Mouse (Mus musculus) kidney, adult 11 months (tissue): ENCODE results near the gene Slc52a3.
A peak's percentile ranks its signal among the peaks of the same experiment; 100 is the strongest.

ENCODE experiments used
- DNase-seq: peaks from one replicate; pipeline ENCODE4 v3.0.0; 2022

Slc52a3 gene

DNA sequence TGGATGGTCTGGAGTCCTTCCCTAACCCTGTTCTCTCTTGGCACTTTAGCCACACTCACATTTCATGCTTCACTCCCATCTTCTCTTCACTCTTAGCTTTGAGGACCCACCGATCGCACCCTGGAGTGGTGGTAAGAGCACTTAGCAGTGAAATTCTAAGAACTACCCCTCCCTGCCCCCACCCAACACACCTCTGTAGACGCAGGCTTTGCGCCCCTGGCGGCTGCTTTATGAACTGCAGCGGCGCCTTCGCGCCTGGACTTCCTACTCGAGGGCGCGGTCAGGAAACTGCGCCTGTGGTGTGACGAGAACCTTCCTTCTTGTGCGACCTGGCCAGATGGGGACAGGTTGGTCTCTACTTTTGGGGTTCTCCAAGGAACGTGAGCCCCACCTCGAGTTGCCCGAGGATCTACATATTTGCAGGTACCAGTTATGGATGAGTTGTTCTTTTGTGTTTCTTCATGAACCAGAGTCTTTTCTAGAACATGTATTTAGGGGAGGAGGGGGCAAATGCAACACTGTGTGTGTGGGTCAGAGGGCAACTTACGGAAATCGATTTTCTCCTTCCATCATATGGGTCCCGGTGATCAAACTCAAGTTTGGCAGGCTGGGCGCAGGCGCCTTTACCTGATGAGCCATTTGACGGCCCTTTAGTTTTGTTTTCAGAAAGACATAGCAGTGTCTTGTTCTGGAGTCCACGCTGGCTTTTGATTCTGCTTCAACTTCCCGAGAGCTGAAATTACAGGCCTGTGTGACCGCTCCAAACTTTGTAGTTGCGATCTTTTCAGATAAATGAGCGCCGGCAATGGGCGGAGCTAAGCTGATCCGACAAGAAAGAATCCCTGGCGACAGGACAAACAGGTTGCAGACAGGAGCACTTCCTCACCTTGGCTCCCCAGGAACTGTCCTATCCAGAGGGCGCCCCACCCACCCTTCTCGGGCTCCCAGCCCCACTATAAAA lies at the start of gene Slc52a3:
Gene Slc52a3, plus strand, starts transcription at position 283 of the 961 bp plus-strand sequence.
- DNase-seq = peak; percentile 86

DNA sequence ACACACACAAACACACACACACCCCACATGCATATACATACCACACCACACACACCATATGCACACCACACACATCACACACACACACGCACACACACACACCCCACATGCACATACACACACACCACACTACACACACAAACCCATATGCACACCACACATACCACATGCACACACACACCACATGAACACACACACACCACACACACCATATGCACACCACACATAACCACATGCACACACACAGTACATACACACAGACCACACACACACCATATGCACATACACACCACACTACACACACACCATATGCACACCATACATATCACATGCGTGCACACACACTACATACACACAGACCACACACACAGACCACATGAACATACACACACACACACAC lies 48.7 kb upstream of the Slc52a3 start:
- DNase-seq = no peak

DNA sequence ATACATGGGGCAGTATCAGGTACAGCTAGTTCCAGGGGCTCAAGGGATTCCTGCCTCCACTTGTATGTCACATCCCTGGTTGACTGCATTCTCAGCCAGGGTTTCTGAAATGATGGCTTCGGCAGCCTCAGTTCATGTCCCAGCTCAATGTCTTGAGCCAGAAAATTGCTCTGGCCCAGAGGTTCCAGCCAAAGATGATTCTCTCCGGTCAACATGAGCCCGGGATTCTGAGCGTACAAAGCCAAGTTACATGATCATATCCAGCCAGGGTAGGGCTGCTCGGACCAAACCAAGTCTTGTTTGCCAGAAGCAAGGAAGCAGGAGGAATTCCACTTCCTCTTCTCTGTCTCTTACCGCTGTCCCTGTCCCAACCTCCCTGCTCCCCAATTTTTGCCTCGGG lies 48.0 kb upstream of the Slc52a3 start:
- DNase-seq = no peak

DNA sequence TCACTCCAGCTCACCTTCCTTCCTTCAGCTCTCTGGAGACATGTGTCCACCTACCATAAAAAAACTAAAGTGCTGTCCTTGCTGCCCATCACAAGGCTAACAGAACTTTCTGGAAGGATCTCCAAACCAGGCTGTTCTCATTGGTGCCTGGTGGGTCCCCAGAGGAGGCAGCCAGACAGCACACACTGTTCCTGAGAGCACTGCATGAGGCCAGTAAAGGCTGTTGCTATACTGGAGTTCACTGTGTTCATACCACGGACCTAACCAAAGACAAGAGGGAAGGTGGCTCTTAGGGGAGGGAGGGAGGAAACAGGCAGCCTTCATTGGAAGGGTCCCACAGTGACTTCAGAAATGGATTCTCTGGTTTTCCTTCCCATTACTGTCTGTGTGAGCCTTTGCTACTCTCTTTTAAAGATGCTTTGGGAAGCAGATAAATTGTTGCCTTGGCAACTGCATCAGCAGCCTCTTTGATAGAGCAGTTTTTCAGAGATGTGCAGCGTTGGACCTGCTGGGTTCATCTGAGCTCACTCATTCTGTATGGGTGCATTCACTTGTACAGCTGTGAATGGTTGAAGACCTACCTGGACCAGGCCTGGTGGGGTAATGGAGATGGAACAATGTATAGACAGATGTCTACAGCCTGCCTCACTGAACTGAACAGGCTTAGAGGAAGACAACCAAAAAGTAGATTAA lies 47.1 kb upstream of the Slc52a3 start:
- DNase-seq = no peak

DNA sequence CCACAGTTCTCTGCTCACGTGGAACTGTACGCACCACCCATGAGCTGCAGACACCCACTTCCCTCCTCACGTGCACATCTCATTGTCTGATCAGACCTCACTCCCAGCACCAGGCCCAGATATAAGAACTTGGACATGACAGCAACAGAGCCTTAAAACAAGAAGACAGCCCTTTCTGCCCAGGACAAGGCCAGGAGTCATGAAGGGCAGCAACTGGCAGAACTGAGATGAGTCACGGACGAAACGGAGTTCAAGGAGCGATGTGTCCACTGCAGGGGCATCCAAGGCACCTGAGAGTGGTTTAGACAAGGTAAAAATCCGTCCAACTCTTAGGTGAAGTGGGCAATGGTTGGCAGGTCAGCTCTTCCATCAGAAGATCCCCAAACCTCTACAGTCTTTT lies 42.6 kb upstream of the Slc52a3 start:
- no peak for DNase-seq

DNA sequence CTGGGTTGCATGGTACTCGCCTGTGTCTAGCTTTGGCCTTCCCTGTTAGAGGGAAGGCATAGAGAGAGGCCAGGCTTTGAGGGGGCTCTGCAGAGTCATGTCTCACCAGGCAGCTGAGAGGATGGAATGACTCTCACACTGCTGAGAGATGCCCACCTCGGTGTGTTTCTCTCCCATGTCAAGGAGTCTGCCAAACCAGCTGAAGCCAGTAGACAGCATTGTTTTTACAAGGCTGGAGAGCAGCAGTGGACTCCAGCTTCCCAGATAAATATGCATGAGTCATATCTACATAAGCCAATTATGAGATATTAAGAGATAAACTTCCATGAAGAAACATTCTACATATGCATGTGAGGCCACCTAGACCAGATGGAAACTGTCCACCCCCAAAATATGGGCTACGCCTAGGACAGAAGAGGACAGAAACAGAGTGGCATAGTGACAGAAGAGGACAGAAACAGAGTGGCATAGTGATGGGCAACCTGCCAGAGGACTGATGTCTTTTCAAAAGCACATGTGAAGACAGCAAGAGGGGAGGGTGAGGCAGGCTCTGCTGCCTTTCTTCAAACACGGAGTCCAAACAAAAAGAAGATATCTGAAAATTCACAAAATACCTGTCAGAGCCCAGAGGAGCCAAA lies 39.7 kb upstream of the Slc52a3 start:
- no peak for DNase-seq

DNA sequence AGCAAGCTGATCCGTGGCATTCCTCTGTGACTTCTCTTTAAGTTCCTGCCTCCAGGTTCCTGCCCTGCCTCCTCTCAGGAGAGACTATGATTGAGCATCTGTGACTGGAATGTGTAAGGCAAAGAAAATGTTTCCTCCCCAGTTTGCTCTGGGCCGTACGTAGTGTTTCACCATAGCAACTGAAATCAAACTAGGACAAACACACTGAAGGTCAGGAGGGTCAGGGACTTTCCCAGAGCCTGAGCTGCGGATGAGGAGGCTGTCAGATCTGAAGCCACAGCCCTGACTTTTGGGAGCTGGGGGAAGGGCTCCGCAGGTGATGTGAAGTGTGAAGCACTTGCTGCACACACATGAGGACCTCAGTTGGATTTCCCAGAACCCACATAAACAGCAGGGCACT lies 37.0 kb upstream of the Slc52a3 start:
- no peak for DNase-seq

DNA sequence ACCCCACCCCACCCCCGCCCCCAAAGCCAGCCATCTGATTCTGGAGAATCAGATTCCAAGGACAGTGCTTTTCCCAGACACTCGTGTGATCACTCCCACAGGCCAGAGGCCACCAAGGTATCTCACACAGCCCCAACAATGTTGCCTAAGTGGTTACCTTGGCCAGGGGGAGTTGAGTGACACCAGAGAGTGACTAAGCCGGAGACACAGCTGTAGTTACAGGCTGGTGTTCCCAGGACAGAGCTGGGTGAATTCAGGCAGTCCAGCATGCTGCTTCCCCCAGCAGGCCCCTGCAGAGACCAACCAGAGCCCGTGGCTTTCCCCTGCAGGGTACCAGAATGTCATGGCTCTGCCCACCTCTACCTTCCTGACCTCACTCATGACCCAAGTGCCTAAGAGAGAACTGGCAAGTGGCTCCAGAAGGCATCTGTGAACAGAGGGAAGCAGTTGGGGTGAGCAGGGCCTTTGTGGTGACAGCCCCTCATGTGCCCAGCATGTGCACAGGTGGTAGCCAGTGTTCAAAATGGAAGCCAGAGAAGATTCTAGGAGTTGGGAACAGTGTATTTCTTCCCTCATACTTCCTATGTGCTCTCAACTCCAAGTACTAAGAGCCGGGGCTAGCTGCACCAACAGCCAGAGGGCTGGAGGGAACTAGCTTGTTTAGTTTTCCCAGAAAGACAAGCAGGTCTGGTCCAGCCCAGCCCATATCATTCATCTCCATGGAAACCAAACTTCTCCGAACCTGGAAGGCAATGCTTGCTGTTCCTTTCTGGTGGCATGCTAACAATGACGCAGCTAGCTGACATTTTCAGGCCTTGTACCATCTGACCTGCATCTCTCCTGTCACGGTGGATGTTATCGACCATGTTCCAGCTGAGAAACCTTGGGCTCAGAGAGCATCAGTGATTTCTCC lies 34.8 kb upstream of the Slc52a3 start:
- DNase-seq = no peak

DNA sequence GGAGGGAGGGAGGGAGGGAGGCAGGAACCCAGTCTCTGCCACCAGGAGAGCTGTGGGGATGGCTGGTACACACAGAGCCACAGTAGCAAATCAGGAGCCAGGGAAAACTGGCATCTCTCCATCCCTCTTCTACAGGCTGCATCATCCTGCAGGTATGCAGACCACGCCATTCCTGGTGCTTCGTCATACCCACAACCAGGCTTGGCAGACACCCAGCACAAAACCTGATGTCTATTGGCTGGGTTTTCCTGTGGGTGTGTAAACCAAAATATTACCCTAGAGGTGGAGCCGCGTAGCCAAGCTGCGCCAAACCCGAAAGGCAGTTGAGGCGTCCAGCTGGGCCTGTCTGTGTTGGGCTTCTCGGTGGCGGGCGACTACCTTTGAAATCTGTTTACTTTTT lies 33.8 kb upstream of the Slc52a3 start:
- DNase-seq = peak; percentile 86

DNA sequence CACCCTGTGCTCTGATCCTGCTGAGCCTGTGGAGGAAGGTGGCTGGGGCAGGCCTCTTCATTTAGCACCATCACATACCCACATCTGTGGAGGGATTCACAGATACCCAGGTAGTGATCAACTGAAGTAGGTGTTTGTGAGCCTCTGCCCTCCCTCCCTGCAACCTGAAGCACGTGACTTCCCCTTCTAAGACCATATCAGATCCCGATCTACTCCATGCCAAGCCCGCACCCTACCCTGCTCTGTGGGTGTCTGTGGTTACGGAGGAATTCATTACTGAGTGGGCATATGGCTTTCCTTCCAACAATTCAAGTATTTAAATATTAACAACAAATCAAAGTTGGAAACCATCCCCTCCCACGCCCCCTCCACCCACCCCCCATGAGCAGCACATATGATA lies 33.0 kb upstream of the Slc52a3 start:
- no peak for DNase-seq

DNA sequence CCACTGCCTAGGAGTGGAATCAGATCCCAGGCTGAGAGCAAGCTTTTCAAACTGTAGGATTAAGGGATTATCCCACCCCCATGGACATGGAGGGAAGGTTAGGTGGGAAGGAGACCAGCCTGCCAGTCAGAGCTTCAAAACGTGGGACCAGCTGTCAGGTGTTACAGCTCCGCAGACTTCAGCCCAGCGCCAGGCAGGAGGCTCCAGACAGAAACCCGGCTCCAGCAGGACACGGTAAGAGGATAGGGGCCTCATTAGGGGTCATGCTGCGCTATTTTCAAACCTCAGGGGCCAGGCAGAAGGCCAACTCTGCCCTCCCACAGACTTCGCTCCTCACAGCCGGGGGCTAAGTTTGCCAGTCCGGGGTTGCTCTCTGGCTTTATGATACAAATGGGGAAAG lies 32.3 kb upstream of the Slc52a3 start:
- no peak for DNase-seq

DNA sequence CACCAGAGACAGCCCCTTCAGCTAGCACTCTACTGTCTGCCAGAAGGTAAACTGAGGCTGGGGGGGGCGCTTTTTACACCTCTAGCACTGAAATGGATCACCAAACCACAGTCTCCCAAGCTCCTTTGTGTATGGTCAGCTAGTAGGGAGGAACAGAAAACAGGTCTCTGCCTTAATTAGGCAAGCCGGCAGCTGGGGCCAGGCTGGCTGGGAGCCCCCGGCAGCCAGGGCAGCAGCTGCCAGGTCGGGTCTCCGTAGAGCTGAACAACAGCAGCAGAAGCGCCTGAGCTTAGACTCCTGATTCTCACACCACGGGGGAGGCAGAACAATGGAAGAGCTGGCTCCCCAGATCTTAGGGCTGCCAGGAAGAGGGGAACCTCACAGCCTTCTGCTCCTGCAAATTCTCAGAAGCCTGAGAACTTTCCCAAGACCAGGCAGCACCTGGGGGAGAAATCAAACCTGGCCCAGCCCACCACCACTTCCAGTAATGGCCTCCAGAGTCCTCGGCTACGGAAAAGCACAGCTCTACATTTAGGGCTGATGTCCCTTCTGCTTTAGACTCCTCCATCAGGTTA lies 29.0 kb upstream of the Slc52a3 start:
- DNase-seq = no peak

DNA sequence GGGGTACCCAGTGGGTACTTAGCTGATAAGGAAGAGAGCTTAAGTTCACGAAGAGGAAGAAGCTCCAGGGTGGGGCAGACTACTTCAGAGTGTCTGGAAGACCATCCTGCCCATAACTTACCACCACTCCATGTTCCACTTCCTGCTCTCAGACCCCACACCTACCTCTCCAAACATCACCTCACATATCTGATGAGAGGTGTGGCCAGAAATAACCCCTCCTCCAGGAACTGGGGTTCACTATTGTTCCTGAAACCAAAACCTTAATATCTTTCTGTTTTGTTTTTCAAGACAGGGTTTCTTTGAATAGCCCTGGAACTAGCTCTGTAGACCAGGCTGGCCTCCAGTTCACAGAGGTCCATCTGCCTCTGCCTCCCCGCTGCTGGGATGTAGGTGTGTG lies 28.5 kb upstream of the Slc52a3 start:
- no peak for DNase-seq

DNA sequence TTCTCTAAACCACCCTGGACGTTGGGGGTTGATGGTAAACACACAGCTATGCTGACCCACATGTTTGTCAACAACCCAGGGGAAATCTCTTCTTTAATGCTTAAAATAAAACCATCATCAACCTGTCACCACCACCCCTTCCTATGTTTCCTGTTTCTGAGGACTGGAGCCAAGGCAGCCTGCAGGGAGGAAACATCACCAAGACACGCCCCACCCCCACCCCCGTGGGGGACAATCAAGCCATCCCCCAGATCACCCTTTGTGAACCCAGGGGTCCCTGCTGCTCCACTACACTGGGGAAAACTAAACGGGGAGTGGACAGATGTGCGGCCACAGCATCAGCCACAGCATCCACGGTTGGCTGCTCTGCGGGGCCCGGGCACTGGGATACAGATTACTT lies 27.9 kb upstream of the Slc52a3 start:
- no peak for DNase-seq

DNA sequence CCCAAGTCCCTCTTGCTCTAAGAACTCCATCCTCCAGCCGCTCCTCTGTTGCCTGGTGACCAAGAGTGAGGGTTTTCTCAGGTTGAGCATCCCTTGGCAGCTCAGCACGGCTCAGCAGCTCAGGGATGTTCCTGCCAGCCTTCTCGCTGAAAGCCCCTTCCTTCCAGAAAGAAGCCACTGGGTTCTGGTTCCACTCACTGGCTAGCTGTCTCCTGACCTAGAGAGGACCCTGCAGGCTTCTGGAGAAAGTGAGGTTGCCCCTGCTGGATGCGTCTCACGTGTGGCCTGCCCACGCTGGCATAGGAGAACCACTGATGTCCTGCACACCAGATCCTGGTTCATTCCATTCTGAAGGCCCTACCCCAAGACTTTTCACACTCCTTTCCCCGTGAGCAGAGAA lies 27.3 kb upstream of the Slc52a3 start:
- DNase-seq = no peak

DNA sequence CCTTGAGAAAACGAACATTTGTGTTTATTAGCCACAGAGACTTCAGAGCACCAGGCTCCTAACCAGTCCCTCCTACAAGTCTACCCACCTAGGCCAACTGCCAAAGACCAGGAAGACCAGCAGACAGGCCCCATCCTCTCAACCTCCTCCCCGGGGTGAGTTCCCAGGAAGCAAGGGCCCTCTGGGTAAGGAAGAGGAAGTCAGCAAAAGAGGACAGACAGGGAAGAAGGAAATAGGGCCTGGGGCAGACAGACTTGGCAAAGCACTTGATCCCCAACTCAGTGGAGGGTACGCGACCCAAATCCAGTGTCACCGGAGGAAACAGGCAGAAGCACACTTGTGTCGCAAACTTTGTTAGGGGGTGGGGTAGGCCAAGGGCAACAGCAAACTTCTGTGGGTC lies 26.9 kb upstream of the Slc52a3 start:
- DNase-seq = no peak

DNA sequence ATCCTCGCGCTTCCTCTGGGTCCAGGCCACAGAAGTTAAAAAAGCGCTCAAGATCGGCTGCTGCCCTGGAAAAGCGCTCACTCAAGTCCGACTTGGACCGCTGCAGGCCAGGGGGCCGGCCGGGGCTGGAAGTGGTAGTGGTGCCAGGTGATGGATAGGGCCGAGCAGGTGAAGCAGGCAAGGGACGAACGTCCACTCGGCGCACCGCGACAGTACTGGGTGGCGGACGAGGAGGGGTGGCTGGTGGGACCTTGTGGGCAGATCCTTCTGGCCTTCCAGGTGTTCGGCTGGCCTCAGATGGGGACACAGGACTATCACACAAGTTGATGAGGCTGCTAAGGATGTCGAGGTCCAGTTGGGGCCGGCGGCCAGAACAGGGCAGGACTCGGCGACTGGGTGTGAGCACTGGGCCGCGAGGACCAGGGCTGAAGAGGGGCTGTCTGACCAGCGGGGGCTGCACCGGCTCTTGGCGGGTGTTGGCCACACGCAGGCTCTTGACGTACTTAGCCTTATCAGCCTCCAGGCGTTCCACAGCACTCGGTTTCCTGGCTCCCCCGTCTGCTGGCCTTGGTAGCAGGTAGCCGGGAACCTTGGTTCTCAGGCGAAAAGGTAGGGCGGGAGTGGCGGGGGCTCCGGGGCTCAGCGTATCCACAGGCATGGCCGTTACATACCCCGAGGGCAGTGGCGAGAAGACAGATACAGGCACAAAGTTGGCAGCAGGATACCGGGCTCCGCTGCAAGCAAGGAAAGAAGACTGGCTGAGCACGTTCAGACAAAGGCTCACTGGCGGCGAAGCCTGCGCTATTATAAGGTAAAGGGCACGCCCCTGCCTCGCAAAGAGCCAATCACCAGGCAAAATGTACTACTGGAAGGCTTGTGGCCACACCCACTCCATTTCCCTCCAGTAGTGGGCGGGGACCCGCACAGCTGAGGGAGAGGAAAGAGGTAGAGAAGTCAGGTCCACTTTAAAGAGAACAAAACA lies 25.8 kb upstream of the Slc52a3 start:
- peak; percentile 88 for DNase-seq

DNA sequence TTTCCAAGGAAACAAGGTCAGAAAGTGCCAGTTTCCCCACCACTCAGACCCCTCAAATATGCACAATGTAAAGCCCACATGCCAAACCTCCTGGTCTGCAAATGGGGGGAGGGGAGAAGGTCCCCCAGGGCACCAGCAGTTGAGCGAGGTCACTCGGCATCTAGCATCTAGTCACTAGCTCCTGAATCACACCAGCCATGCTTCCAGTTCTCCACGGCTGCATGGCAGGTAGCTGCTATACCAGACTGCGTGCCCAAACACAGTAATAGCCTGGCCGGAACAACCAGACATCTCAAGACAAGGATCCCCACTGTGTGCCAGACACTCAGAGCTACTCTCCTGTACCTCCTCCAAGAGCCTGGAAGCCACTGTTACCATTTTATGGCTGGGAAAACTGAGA lies 24.6 kb upstream of the Slc52a3 start:
- DNase-seq = no peak

DNA sequence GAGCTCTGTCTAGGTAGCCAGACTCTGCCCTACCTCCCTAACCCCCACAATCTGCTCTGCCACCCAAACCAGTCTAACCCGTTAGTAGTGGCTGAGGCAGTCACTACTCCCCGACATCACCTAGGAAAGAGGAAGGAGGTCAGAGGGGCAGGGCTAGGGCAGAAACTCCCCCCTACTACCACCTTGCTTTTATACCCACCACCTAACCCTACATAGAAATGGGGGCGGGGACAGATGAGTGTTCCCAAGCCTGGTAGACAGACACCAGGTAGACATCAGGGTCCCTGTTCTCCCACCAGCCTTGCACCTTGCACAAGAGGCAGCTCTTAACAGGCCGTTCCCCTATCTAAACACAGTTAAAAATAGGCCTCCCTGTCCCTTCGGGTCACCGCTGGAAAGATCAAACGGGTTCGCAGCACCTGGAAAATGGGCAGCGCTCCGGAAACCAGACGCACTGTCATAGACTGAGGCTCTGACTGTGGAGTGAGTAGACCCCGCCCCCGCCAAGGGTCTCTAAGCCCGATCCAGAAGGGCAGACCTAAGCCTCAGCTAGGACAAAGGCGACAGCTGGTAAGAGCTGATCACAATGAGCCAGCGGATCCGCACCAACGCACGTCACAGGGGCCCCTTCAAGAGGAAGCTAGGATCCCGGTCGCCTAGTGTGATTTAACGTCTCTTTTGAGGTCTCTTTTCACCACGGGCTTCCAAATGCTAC lies 23.3 kb upstream of the Slc52a3 start:
- no peak for DNase-seq
